Mouse (Mus musculus) intestine, embryonic 14.5 days (tissue): Measurements from ENCODE around the gene Stambp. TPM values are rescaled to one million over a fixed set of nuclear protein-coding genes. Genes with fewer than 3 reads are reported as not detected.
"Not testable (repeated sequence)": the region's sequence is repeated elsewhere in the genome, so short reads cannot be mapped to it uniquely, and the experiment has no call there.

Experiments used
- ATAC-seq: fragments of 200-750 bp; cut with Nextera tagmentation; replicated peaks from 2 replicates; pipeline ENCODE4 v1.8.0; 2017; ENCODE audit warnings: low read depth, moderate number of reproducible peaks, moderate TSS enrichment, moderate library complexity; ENCODE audit not compliant: low FRiP score, low TSS enrichment
- DNase-seq: peaks from one replicate; pipeline ENCODE4 v3.0.0-alpha.2; 2018; ENCODE audit warnings: low spot score
- H3K27ac ChIP-seq: fragments of 300-500 bp; sonication (generic); 2 replicates; pipeline ENCODE4 v1.5.1; 2014; ENCODE audit warnings: low read depth, mild to moderate bottlenecking, control low read depth
- H3K27me3 ChIP-seq: fragments of 300-500 bp; sonication (generic); replicated peaks from 2 replicates; pipeline ENCODE4 v1.6.1; 2014; ENCODE audit warnings: low read length, control low read depth; ENCODE audit not compliant: control insufficient read depth, insufficient read depth
- H3K36me3 ChIP-seq: fragments of 300-500 bp; sonication (generic); 2 replicates; pipeline ENCODE4 v1.6.1; 2014; ENCODE audit warnings: low read length, control low read depth; ENCODE audit not compliant: control insufficient read depth, insufficient read depth
- H3K4me1 ChIP-seq: fragments of 300-500 bp; sonication (generic); replicated peaks from 2 replicates; pipeline ENCODE4 v1.6.1; 2014; ENCODE audit warnings: low read length, control low read depth, mixed read lengths; ENCODE audit not compliant: control insufficient read depth, insufficient read depth
- H3K4me2 ChIP-seq: fragments of 300-500 bp; sonication (generic); 2 replicates; pipeline ENCODE4 v1.6.1; 2014; ENCODE audit warnings: low read length
- H3K4me3 ChIP-seq: fragments of 300-500 bp; sonication (generic); 2 replicates; pipeline ENCODE4 v1.5.1; 2014; ENCODE audit warnings: low read depth, low read length, control low read depth, mixed read lengths
- H3K9ac ChIP-seq: fragments of 300-500 bp; sonication (generic); 2 replicates; pipeline ENCODE4 v1.6.1; 2014; ENCODE audit warnings: mild to moderate bottlenecking, low read length
- H3K9me3 ChIP-seq: fragments of 300-500 bp; sonication (generic); 2 replicates; pipeline ENCODE4 v1.6.1; 2016; ENCODE audit warnings: low read length, control low read depth; ENCODE audit not compliant: control insufficient read depth
- WGBS: fragments of 180-500 bp; shearing (Covaris S2); extraction: QIAGEN DNeasy Blood & Tissue Kit; methylation state at CpG from one replicate; pipeline ENCODE4 v1.1.7; 2014; 5-methylcytosine and 5-hydroxymethylcytosine counted together
- polyA plus RNA-seq: library from polyadenylated mRNA; unstranded; fragments of >200 nt; fragmentation: Nextera tagmentation; extraction: Ambion mirVana; gene quantifications from 2 replicates; pipeline ENCODE4 v1.2.1, GENCODE M21; 2014

Gene Stambp
- polyA plus RNA-seq, 1 experiment from 2014 or later, result 23.8 TPM

GRCm38 (mm10) chr6:83598646-83599045 is 26.1 kb upstream of the Stambp start:
- Histone ChIP-seq H3K27me3 (no peaks in the 10 kb centered on the region), H3K4me2 (peak overlapping the region; percentile 53), H3K36me3 (no peaks in the 10 kb centered on the region), H3K4me1 (0 out of 2 replicates have a peak, but pooled peaks cover 5% of the 10 kb centered on the region), H3K27ac (no peak overlapping the region), H3K9me3 (no peaks in the 10 kb centered on the region), H3K9ac (no peak overlapping the region; the same call in 1 of the 2 replicates), H3K4me3 (peak overlapping the region; percentile 18; the same call in 1 of the 2 replicates)
- ATAC-seq, result no peak
- DNase-seq, result peak; percentile 72
- 7% methylated on average over 9 of the region's 9 CpGs for WGBS

GRCm38 (mm10) chr6:83597988-83598387 is 25.5 kb upstream of the Stambp start:
- Histone ChIP-seq H3K9ac (no peak overlapping the region), H3K4me3 (no peak overlapping the region), H3K36me3 (no peaks in the 10 kb centered on the region), H3K9me3 (no peaks in the 10 kb centered on the region), H3K4me2 (no peak overlapping the region), H3K27ac (no peak overlapping the region), H3K27me3 (no peaks in the 10 kb centered on the region), H3K4me1 (0 out of 2 replicates have a peak, but pooled peaks cover 5% of the 10 kb centered on the region)
- 40% methylated on average over 3 of the region's 3 CpGs for WGBS
- DNase-seq (no peak), ATAC-seq (no peak)

GRCm38 (mm10) chr6:83595035-83595434 is 22.5 kb upstream of the Stambp start:
- no peak overlapping the region for H3K27ac ChIP-seq
- DNase-seq (no peak), ATAC-seq (no peak)
- H3K27me3 ChIP-seq, result no peaks in the 10 kb centered on the region
- H3K36me3 ChIP-seq, result no peaks in the 10 kb centered on the region
- H3K4me1 ChIP-seq, result 0 out of 2 replicates have a peak, but pooled peaks cover 5% of the 10 kb centered on the region
- no peak overlapping the region for H3K9ac ChIP-seq
- H3K4me3 ChIP-seq, result no peak overlapping the region
- 81% methylated on average over 2 of the region's 2 CpGs for WGBS
- no peaks in the 10 kb centered on the region for H3K9me3 ChIP-seq
- H3K4me2 ChIP-seq, result no peak overlapping the region

GRCm38 (mm10) chr6:83593896-83594295 is 21.4 kb upstream of the Stambp start:
- H3K9me3 ChIP-seq, result no peaks in the 10 kb centered on the region
- H3K27me3 ChIP-seq, result no peaks in the 10 kb centered on the region
- 65% methylated on average over 7 of the region's 7 CpGs for WGBS
- H3K36me3 ChIP-seq, result no peaks in the 10 kb centered on the region
- 0 out of 2 replicates have a peak, but pooled peaks cover 4% of the 10 kb centered on the region for H3K4me1 ChIP-seq
- no peak overlapping the region for H3K4me3 ChIP-seq
- no peak overlapping the region for H3K9ac ChIP-seq
- no peak for ATAC-seq
- no peak overlapping the region for H3K27ac ChIP-seq
- no peak for DNase-seq
- no peak overlapping the region for H3K4me2 ChIP-seq

GRCm38 (mm10) chr6:83592051-83592450 is 19.5 kb upstream of the Stambp start:
- Histone ChIP-seq H3K36me3 (no peaks in the 10 kb centered on the region), H3K4me3 (no peak overlapping the region), H3K27ac (no peak overlapping the region), H3K9ac (no peak overlapping the region), H3K4me2 (no peak overlapping the region), H3K4me1 (no peaks in the 10 kb centered on the region), H3K9me3 (no peaks in the 10 kb centered on the region), H3K27me3 (no peaks in the 10 kb centered on the region)
- 66% methylated on average over 8 of the region's 8 CpGs for WGBS
- ATAC-seq (no peak), DNase-seq (no peak)

- no peaks in the 10 kb centered on the region for H3K4me1 ChIP-seq
- DNase-seq, result no peak
- no peak overlapping the region for H3K4me2 ChIP-seq
- no peak overlapping the region for H3K9ac ChIP-seq
- no peak overlapping the region for H3K4me3 ChIP-seq
- no peaks in the 10 kb centered on the region for H3K36me3 ChIP-seq
- 90% methylated on average over 3 of the region's 3 CpGs for WGBS
- no peaks in the 10 kb centered on the region for H3K27me3 ChIP-seq
- H3K9me3 ChIP-seq, result no peaks in the 10 kb centered on the region
- ATAC-seq, result no peak
- H3K27ac ChIP-seq, result no peak overlapping the region
These were observed 17.8 kb upstream of the Stambp start for GRCm38 (mm10) chr6:83590301-83590700.

GRCm38 (mm10) chr6:83587191-83587590 is 14.7 kb upstream of the Stambp start:
- not testable (repeated sequence) for H3K36me3 ChIP-seq, H3K4me3 ChIP-seq, H3K4me1 ChIP-seq, H3K27ac ChIP-seq, H3K4me2 ChIP-seq, H3K9me3 ChIP-seq, H3K9ac ChIP-seq, H3K27me3 ChIP-seq, ATAC-seq
- WGBS, result 90% methylated on average over 8 of the region's 8 CpGs
- DNase-seq, result peak; percentile 7

- H3K4me2 ChIP-seq, ATAC-seq: not testable (repeated sequence)
- peak; percentile 47 for DNase-seq
These were observed 12.8 kb upstream of the Stambp start for GRCm38 (mm10) chr6:83585328-83585727.

GRCm38 (mm10) chr6:83583591-83583990 is 11.1 kb upstream of the Stambp start:
- Histone ChIP-seq H3K9ac (no peak overlapping the region), H3K4me3 (no peak overlapping the region), H3K27ac (no peak overlapping the region), H3K4me2 (no peak overlapping the region), H3K27me3 (no peaks in the 10 kb centered on the region), H3K9me3 (no peaks in the 10 kb centered on the region), H3K4me1 (no peaks in the 10 kb centered on the region), H3K36me3 (no peaks in the 10 kb centered on the region)
- DNase-seq (peak; percentile 46), ATAC-seq (no peak)
- WGBS, result 71% methylated on average over 2 of the region's 2 CpGs

More at GRCm38 (mm10) chr6:83585328-83585727, 12.8 kb upstream of the Stambp start:
- not testable (repeated sequence) for H3K9me3 ChIP-seq, H3K9ac ChIP-seq, H3K36me3 ChIP-seq, H3K27ac ChIP-seq, H3K27me3 ChIP-seq, H3K4me1 ChIP-seq, H3K4me3 ChIP-seq
- WGBS, result 71% methylated on average over 9 of the region's 9 CpGs
